Mouse (Mus musculus) cortical plate, adult 2 months (tissue): ENCODE measurements at regions not wholly inside any gene's neighbourhood (a gene's known extent, or its start where the extent isn't known, plus 50 kb on each side); places are given as distances from the start of the nearest gene placed in this dataset.
"Not testable (repeated sequence)": the region's sequence is repeated elsewhere in the genome, so short reads cannot be mapped to it uniquely, and the experiment has no call there.

Experiments used
- H3K27ac ChIP-seq: fragments of 200-500 bp; 2 replicates; pipeline ENCODE4 v1.5.1; 2012; ENCODE audit warnings: low read length, control low read depth, inconsistent platforms; ENCODE audit not compliant: insufficient read depth
- H3K4me1 ChIP-seq: fragments of 200-500 bp; 2 replicates; pipeline ENCODE4 v1.6.1; 2011; ENCODE audit warnings: low read length; ENCODE audit not compliant: control insufficient read depth, insufficient read depth
- H3K4me3 ChIP-seq: fragments of 200-500 bp; 2 replicates; pipeline ENCODE4 v1.5.1; 2011; ENCODE audit warnings: mild to moderate bottlenecking, low read length, control low read depth; ENCODE audit not compliant: insufficient read depth
- CTCF ChIP-seq: fragments of 200-500 bp; IDR thresholded peaks from 2 replicates; pipeline ENCODE4 v1.5.1; 2011; ENCODE audit warnings: mild to moderate bottlenecking, control low read depth, low read length; ENCODE audit not compliant: insufficient read depth; ENCODE audit errors: extremely low read depth
- POLR2A ChIP-seq: fragments of 200-500 bp; IDR thresholded peaks from 2 replicates; pipeline ENCODE4 v1.6.1; 2011; ENCODE audit warnings: mild to moderate bottlenecking, low read length, control low read depth; ENCODE audit not compliant: insufficient read depth; ENCODE audit errors: extremely low read depth

DNA sequence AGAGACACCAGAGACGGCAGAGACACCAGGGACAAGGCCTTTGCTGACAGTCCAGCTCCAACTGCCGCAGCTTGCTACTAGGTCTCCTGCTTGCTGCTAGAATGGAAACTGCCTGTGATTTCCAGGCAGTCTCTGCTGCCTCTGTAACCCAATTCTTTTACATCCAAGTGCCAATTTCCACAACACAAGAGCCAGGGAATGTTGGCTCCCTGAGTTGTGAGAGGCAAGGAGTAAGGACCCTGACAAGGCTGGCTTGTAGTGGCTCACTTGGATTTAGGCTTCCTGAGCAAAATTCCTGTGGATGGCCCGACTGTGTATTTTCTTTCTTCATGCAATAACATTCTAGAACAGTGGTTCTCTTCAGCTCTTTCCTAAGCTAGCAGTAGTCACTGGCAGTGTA, 283.9 kb downstream of the Impad1 start:
- Histone ChIP-seq H3K4me1 (no peaks in the 10 kb centered on the region), H3K27ac (no peak overlapping the region), H3K4me3 (no peak overlapping the region)
- no peak for TF ChIP-seq CTCF
- no peak for TF ChIP-seq POLR2A

DNA sequence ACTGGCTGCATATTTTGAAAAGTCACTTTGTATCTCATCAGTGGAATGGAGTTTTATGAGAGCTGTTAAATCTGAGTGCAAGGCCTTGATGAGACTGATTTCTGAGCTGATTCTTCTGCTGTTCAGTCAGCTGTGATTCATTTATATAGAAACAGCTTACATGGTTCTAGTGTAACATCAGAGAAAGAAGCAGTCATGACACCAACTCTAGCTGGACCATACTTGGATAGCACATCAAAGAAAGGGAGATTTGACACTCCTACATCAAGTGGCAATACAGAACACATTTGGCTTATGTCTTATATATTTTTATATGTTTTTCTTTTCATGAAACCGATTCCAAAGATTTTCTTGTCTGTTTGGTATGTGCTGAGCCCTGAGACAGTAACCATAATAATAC, 296.0 kb downstream of the Impad1 start:
- no peaks in the 10 kb centered on the region for H3K4me1 ChIP-seq
- H3K4me3 ChIP-seq: no peak overlapping the region
- no peak overlapping the region for H3K27ac ChIP-seq
- TF ChIP-seq POLR2A (no peak), CTCF (no peak)

DNA sequence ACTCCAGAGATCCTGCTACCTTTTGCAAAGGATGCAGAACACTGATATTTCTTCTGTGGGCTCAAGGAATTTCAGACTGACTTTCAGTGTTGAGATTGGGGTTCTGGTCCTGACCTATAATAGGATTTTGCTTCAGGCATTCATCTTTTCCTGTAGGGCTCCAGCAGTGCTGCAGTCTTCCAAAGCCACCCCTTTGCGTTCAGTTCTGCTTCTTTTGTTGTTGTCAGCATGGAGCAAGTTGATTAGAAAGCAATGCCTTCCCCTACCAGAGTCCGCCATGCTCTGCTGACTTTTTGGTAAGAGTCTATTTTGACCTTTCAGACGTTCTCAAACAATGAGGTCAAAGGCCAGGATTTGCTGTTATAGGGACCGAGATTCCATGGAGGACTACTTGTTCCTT, 297.0 kb downstream of the Impad1 start:
- Histone ChIP-seq H3K4me3 (no peak overlapping the region), H3K27ac (no peak overlapping the region), H3K4me1 (no peaks in the 10 kb centered on the region)
- TF ChIP-seq CTCF (no peak), POLR2A (no peak)

DNA sequence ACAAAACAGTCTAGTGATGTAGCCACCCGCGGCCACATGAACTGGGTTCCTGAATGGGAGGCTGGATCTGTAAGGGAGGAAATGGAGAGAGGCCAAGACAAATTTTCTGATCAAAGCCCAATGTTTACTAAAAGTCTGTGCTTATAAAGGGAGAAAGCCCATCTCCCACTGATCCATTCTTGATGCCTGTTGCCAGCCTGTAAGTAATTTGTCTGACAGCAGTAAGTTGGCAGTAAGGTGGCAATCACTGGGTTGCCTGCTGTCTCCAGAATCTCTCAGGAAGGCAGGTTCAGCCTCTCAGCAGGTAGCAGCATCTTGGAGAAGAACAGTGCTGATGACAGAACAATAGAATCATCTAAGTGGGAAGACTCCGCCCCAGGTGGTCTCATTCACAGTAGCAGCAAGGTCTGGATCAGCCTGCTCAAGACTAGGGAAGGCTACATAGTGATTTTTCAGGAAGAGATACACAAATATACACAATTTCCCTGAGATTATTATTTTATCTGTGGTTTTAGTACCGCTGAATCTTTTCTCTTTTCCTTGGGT, 327.9 kb downstream of the Impad1 start:
- Histone ChIP-seq H3K4me1 (no peaks in the 10 kb centered on the region), H3K27ac (no peak overlapping the region), H3K4me3 (no peak overlapping the region)
- TF ChIP-seq POLR2A (no peak), CTCF (no peak)

DNA sequence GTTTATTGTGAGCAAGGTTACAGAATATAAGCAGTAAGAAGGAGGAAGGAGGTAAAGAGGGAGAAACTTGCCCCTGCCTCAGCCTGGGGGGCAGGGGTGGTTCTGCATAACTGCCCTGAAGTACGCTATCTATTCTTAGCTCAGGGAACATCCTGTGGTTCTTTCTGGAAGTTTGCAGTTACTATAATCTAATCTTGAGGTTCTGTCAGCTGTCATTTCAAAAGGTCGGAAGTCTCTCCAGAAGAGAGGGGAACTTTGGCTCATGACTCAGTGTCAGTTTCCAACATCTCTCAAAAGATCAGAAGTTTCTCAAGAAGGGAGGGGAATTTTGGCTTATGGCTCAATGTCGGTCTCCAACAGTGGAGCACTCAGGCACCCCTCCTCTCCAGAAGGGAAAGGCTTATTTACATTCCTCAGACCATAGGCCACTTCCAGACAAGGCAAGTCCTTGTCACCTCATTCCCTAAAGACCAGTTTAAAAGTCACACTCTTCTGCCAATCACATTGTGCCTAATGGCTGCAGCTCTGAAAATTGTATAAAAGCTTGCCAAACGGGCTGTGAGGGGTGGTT, 328.9 kb downstream of the Impad1 start:
- TF ChIP-seq POLR2A (no peak), CTCF (no peak)
- no peak overlapping the region for H3K27ac ChIP-seq

DNA sequence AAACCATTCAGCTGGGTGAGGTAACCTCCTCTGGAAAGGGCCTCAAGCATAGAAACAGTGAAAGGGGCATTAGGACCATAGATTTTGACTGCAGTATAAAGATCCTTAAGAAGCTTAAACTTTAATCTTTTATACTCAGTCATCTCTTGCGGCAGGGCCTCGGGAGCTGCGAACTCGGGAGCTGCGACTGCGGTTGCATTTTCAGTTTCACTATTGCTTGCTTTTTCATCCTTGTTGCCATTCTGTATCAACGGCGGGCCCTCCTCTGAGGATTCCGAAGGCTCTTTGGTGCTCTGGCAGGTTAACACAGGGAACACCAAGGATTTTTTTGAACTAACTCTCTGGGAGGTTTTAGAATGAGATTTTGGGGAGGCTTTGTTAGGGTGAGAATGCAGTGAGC, 333.9 kb downstream of the Impad1 start:
- Histone ChIP-seq H3K4me1 (no peaks in the 10 kb centered on the region), H3K4me3 (no peak overlapping the region), H3K27ac (no peak overlapping the region)
- TF ChIP-seq POLR2A (no peak), CTCF (no peak)

More for the DNA sequence above, 328.9 kb downstream of the Impad1 start:
- Histone ChIP-seq H3K4me3 (no peak overlapping the region), H3K4me1 (no peaks in the 10 kb centered on the region)

DNA sequence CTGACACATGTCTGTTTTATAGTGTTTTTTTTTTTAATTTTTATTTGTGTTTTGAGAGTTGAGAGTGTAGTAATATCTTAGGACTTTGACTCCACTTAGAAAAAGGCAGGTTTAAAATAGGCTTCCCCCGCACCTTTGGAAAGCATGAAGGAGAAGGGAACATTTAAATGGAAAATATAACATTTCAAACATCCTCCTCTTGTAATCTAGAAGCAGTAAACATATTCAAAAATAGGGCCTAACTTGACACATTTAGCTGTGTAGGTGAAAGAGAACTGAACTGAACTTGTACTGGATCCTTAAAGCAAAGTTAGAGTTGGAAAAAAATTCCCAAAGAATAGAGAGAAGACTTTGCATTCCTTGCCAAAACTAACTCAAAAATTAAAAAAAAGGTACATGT, 343.1 kb downstream of the Impad1 start:
- no peaks in the 10 kb centered on the region for H3K4me1 ChIP-seq
- H3K4me3 ChIP-seq: no peak overlapping the region
- no peak for TF ChIP-seq POLR2A
- TF ChIP-seq CTCF: no peak
- no peak overlapping the region for H3K27ac ChIP-seq

DNA sequence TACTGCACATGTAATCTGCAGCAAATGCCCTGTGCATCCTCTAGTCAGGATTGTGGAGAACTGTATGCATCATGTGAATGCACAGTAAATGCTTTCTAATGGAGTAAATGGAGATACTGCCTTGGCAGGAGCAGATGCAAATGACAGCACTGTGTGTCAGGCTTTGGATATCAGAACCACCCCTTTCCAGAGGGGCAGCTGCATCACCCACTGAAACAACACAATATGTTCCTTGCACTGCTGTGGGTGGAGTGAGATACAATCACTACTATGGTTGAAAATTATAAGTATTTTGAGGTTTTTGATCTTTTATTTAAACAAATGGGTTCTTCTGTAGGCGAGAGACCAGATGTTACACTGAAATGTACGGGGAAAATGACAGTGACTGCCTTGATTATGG, 350.5 kb downstream of the Impad1 start:
- TF ChIP-seq POLR2A: no peak
- no peak for TF ChIP-seq CTCF
- H3K4me1 ChIP-seq: 0 out of 2 replicates have a peak, but pooled peaks cover 2% of the 10 kb centered on the region
- no peak overlapping the region for H3K4me3 ChIP-seq
- no peak overlapping the region for H3K27ac ChIP-seq

DNA sequence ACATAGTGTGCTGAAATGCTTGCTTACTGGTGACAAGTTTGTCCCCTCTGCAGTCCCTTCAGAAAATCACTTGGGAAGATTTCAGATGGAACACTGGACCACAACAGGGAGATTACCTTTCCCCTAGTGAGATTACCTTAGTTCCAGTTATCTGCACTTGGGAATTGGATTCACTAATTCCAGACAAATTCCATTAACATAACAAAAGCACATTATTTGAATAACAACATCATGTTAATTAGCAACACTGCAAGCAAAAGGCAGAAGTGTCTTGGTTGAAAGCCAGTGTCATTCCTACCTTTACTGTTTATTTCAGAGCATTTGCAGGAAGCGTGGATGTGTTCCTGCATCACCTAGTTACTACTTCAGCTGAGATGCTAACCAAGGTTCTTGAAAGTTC, 355.6 kb downstream of the Impad1 start:
- TF ChIP-seq CTCF (no peak), POLR2A (no peak)
- Histone ChIP-seq H3K4me3 (no peak overlapping the region), H3K27ac (no peak overlapping the region), H3K4me1 (0 out of 2 replicates have a peak, but pooled peaks cover 2% of the 10 kb centered on the region)

DNA sequence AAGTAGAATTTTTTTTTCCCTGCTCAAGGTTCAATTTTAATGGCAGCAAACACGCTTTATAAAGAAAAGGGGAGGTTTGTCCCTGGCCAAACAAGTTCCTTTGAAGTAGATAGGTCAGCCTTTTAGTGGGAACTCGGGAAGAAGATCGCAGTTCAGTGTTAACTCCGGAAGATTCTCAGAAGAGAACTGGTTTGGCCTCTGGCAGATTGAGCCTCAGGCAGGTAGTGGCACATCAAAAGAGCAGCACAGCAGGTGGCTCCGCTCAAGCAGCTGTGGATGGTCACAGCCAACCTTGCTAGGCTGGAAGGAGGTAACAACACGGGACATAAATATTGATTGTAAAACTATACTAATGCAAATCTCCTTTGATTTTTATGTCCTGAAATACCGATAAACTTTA, 347.2 kb upstream of the Sdr16c6 start:
- not testable (repeated sequence) for H3K27ac ChIP-seq, H3K4me3 ChIP-seq, H3K4me1 ChIP-seq
